Mouse (Mus musculus) c-Kit-positive CD71-negative TER-119-negative erythroid progenitor cells, embryonic 14.5 days (primary cell): Measurements from ENCODE around the gene Mex3a.

ENCODE experiments used
- DNase-seq: peaks from one replicate; pipeline ENCODE4 v3.0.0-alpha.2; 2013; ENCODE audit warnings: low read depth

Gene Mex3a

GRCm38 (mm10) chr3:88505081-88505480 is 27.1 kb upstream of the Mex3a start:
- DNase-seq, result no peak

- no peak for DNase-seq
These were observed 26.4 kb upstream of the Mex3a start for GRCm38 (mm10) chr3:88505765-88506164.

- no peak for DNase-seq
These were observed 22.9 kb upstream of the Mex3a start for GRCm38 (mm10) chr3:88509250-88509649.

- DNase-seq, result peak; percentile 99
These were observed 22.3 kb upstream of the Mex3a start, which contains the start of gene Lmna for GRCm38 (mm10) chr3:88509692-88510420. Gene Lmna, minus strand, starts transcription at chr3:88509956.

GRCm38 (mm10) chr3:88510421-88511289 is 21.5 kb upstream of the Mex3a start:
- DNase-seq, result no peak

- DNase-seq, result no peak
These were observed 20.6 kb upstream of the Mex3a start for GRCm38 (mm10) chr3:88511559-88511958.

GRCm38 (mm10) chr3:88512141-88512895 is 19.9 kb upstream of the Mex3a start:
- DNase-seq, result no peak

- no peak for DNase-seq
These were observed 19.2 kb upstream of the Mex3a start for GRCm38 (mm10) chr3:88512896-88513545.

- DNase-seq, result no peak
These were observed 18.6 kb upstream of the Mex3a start for GRCm38 (mm10) chr3:88513546-88514115.

GRCm38 (mm10) chr3:88514231-88515094 is 17.7 kb upstream of the Mex3a start:
- no peak for DNase-seq

GRCm38 (mm10) chr3:88515095-88515386 is 17.2 kb upstream of the Mex3a start:
- DNase-seq, result no peak

GRCm38 (mm10) chr3:88516407-88516806 is 15.8 kb upstream of the Mex3a start:
- no peak for DNase-seq

GRCm38 (mm10) chr3:88518411-88518810 is 13.8 kb upstream of the Mex3a start:
- DNase-seq, result no peak

GRCm38 (mm10) chr3:88520078-88520477 is 12.1 kb upstream of the Mex3a start:
- no peak for DNase-seq

GRCm38 (mm10) chr3:88521156-88521555 is 11.0 kb upstream of the Mex3a start:
- no peak for DNase-seq

GRCm38 (mm10) chr3:88521803-88522331 is 10.3 kb upstream of the Mex3a start:
- peak; percentile 94 for DNase-seq

- DNase-seq, result no peak
These were observed 9.2 kb upstream of the Mex3a start for GRCm38 (mm10) chr3:88523027-88523426.

GRCm38 (mm10) chr3:88525021-88525420 is 7.2 kb upstream of the Mex3a start:
- DNase-seq, result no peak

- peak; percentile 88 for DNase-seq
These were observed 5.8 kb upstream of the Mex3a start for GRCm38 (mm10) chr3:88526157-88527131.
